Mouse (Mus musculus): Measurements from ENCODE around the gene Arhgap22. TPM values are rescaled to one million over a fixed set of nuclear protein-coding genes. Genes with fewer than 3 reads are reported as not detected.
A peak's percentile ranks its signal among the peaks of the same experiment; 100 is the strongest.

Arhgap22 gene
- polyA plus RNA-seq, 1 experiment from 2014 or later: 2.6 TPM

GRCm38 (mm10) chr14:33314160-33314559 lies 100.3 kb downstream of the Arhgap22 start:
- Histone ChIP-seq H3K36me3 (replicated peaks; ENCODE audit: control insufficient read depth, insufficient read depth, low read depth, low read length) (no peaks in the 10 kb centered on the region), H3K9me3 (replicated peaks; ENCODE audit: control insufficient read depth, low read length) (no peaks in the 10 kb centered on the region), H3K4me3 (ENCODE audit: low read depth, low read length) (no peak overlapping the region), H3K9ac (replicated peaks; ENCODE audit: low read length) (no peak overlapping the region), H3K4me1 (ENCODE audit: control insufficient read depth, insufficient read depth, low read length) (no peaks in the 10 kb centered on the region), H3K27me3 (ENCODE audit: control insufficient read depth, insufficient read depth, low read length) (peaks cover 2% of the 10 kb centered on the region), H3K27ac (replicated peaks; ENCODE audit: low read depth, low read length) (no peak overlapping the region), H3K4me2 (ENCODE audit: low read depth, low read length) (no peak overlapping the region)
- WGBS: 48% methylated on average over 7 of the region's 7 CpGs
- DNase-seq (ENCODE audit: low spot score) (no peak), ATAC-seq (replicated peaks; ENCODE audit: insufficient number of reproducible peaks, low FRiP score, low TSS enrichment, low read depth) (no peak)

GRCm38 (mm10) chr14:33315111-33315510 lies 101.3 kb downstream of the Arhgap22 start:
- Histone ChIP-seq H3K36me3 (replicated peaks; ENCODE audit: control insufficient read depth, insufficient read depth, low read depth, low read length) (no peaks in the 10 kb centered on the region), H3K9ac (replicated peaks; ENCODE audit: low read length) (no peak overlapping the region), H3K9me3 (replicated peaks; ENCODE audit: control insufficient read depth, low read length) (no peaks in the 10 kb centered on the region), H3K4me3 (ENCODE audit: low read depth, low read length) (no peak overlapping the region), H3K27ac (replicated peaks; ENCODE audit: low read depth, low read length) (no peak overlapping the region), H3K4me1 (ENCODE audit: control insufficient read depth, insufficient read depth, low read length) (no peaks in the 10 kb centered on the region), H3K4me2 (ENCODE audit: low read depth, low read length) (no peak overlapping the region), H3K27me3 (ENCODE audit: control insufficient read depth, insufficient read depth, low read length) (peaks cover 8% of the 10 kb centered on the region)
- ATAC-seq (replicated peaks; ENCODE audit: insufficient number of reproducible peaks, low FRiP score, low TSS enrichment, low read depth): no peak
- DNase-seq (ENCODE audit: low spot score): no peak
- WGBS: 58% methylated on average over 5 of the region's 5 CpGs

DNA sequence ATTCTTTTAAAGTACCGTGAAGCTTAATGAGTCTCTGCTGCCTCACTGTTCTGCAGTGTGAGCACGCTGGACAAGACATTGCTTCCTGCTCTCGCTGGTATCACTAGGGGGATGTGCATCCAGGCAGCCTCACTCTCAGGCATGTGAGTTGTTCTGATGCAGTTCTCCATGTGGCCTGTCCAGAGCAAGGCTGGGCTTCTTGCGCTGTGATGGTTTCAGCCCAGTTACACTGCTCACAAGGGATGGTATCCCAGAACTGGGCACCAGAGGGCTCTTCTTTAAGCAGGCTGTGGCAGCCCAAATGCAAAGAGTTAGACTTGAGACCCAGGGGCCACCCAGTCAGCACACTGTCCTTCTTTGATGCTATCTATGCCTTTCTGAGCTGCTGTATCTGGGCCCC lies 101.9 kb downstream of the Arhgap22 start:
- ATAC-seq (replicated peaks; ENCODE audit: insufficient number of reproducible peaks, low FRiP score, low TSS enrichment, low read depth): no peak

GRCm38 (mm10) chr14:33317946-33318345 lies 104.1 kb downstream of the Arhgap22 start:
- H3K4me1 ChIP-seq (ENCODE audit: control insufficient read depth, insufficient read depth, low read length): no peaks in the 10 kb centered on the region
- no peak overlapping the region for H3K9ac ChIP-seq (replicated peaks; ENCODE audit: low read length)
- H3K9me3 ChIP-seq (replicated peaks; ENCODE audit: control insufficient read depth, low read length): no peaks in the 10 kb centered on the region
- H3K4me2 ChIP-seq (ENCODE audit: low read depth, low read length): no peak overlapping the region
- H3K4me3 ChIP-seq (ENCODE audit: low read depth, low read length): no peak overlapping the region
- WGBS: 41% methylated on average over 6 of the region's 6 CpGs
- no peaks in the 10 kb centered on the region for H3K36me3 ChIP-seq (replicated peaks; ENCODE audit: control insufficient read depth, insufficient read depth, low read depth, low read length)
- ATAC-seq (replicated peaks; ENCODE audit: insufficient number of reproducible peaks, low FRiP score, low TSS enrichment, low read depth) (no peak), DNase-seq (ENCODE audit: low spot score) (no peak)
- H3K27ac ChIP-seq (replicated peaks; ENCODE audit: low read depth, low read length): no peak overlapping the region
- peaks cover 19% of the 10 kb centered on the region for H3K27me3 ChIP-seq (ENCODE audit: control insufficient read depth, insufficient read depth, low read length)

More for the DNA sequence above, 101.9 kb downstream of the Arhgap22 start:
- Histone ChIP-seq H3K4me1 (ENCODE audit: control insufficient read depth, insufficient read depth, low read length) (no peaks in the 10 kb centered on the region), H3K9me3 (replicated peaks; ENCODE audit: control insufficient read depth, low read length) (no peaks in the 10 kb centered on the region), H3K27ac (replicated peaks; ENCODE audit: low read depth, low read length) (no peak overlapping the region), H3K36me3 (replicated peaks; ENCODE audit: control insufficient read depth, insufficient read depth, low read depth, low read length) (no peaks in the 10 kb centered on the region), H3K4me3 (ENCODE audit: low read depth, low read length) (no peak overlapping the region), H3K9ac (replicated peaks; ENCODE audit: low read length) (no peak overlapping the region), H3K27me3 (ENCODE audit: control insufficient read depth, insufficient read depth, low read length) (peaks cover 14% of the 10 kb centered on the region), H3K4me2 (ENCODE audit: low read depth, low read length) (no peak overlapping the region)
- no peak for DNase-seq (ENCODE audit: low spot score)
- WGBS: 46% methylated on average over 4 of the region's 4 CpGs

- peak; percentile 88 for DNase-seq (ENCODE audit: low spot score)
- WGBS: under 1% methylated on average over 91 of the region's 106 CpGs
- peak overlapping the region; percentile 60 for H3K4me3 ChIP-seq (ENCODE audit: low read depth, low read length)
- peaks cover 19% of the 10 kb centered on the region for H3K27me3 ChIP-seq (ENCODE audit: control insufficient read depth, insufficient read depth, low read length)
- peak overlapping the region; percentile 50 for H3K9ac ChIP-seq (replicated peaks; ENCODE audit: low read length)
- H3K9me3 ChIP-seq (replicated peaks; ENCODE audit: control insufficient read depth, low read length): no peaks in the 10 kb centered on the region
- ATAC-seq (replicated peaks; ENCODE audit: insufficient number of reproducible peaks, low FRiP score, low TSS enrichment, low read depth): peak; percentile 37; the same call in 1 of the 2 replicates
- peak overlapping the region; percentile 99 for H3K4me2 ChIP-seq (ENCODE audit: low read depth, low read length)
- no peak overlapping the region for H3K27ac ChIP-seq (replicated peaks; ENCODE audit: low read depth, low read length)
- H3K4me1 ChIP-seq (ENCODE audit: control insufficient read depth, insufficient read depth, low read length): no peaks in the 10 kb centered on the region
- no peaks in the 10 kb centered on the region for H3K36me3 ChIP-seq (replicated peaks; ENCODE audit: control insufficient read depth, insufficient read depth, low read depth, low read length)
Measured at GRCm38 (mm10) chr14:33319541-33320521, 106.0 kb downstream of the Arhgap22 start.

DNA sequence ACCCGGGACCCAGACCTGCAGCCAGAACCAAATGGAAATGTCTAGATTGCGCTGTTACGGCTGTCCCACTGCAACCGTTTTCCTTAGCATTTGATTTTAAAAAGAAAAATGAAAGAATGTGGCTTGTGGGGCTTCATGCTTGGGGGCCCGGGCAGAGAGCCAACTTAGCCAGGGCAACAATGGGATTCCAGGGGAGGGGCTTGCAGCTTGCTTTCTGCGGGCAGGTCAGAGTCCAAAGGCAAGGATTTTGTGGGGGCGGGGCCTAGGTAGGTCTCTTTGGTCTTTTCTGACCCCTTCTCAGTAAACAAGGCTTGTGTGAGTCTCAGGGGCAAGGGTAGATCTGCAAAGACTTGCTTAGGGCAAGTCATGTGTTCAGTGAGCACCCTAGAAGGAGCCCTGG lies 107.0 kb downstream of the Arhgap22 start:
- no peaks in the 10 kb centered on the region for H3K9me3 ChIP-seq (replicated peaks; ENCODE audit: control insufficient read depth, low read length)
- H3K36me3 ChIP-seq (replicated peaks; ENCODE audit: control insufficient read depth, insufficient read depth, low read depth, low read length): no peaks in the 10 kb centered on the region
- DNase-seq (ENCODE audit: low spot score) (no peak), ATAC-seq (replicated peaks; ENCODE audit: insufficient number of reproducible peaks, low FRiP score, low TSS enrichment, low read depth) (no peak)
- H3K4me1 ChIP-seq (ENCODE audit: control insufficient read depth, insufficient read depth, low read length): no peaks in the 10 kb centered on the region
- H3K9ac ChIP-seq (replicated peaks; ENCODE audit: low read length): no peak overlapping the region
- WGBS: 9% methylated on average over 7 of the region's 7 CpGs
- no peak overlapping the region for H3K4me2 ChIP-seq (ENCODE audit: low read depth, low read length)
- H3K27ac ChIP-seq (replicated peaks; ENCODE audit: low read depth, low read length): no peak overlapping the region
- H3K4me3 ChIP-seq (ENCODE audit: low read depth, low read length): no peak overlapping the region
- H3K27me3 ChIP-seq (ENCODE audit: control insufficient read depth, insufficient read depth, low read length): peaks cover 19% of the 10 kb centered on the region

- Histone ChIP-seq H3K36me3 (replicated peaks; ENCODE audit: control insufficient read depth, insufficient read depth, low read depth, low read length) (no peaks in the 10 kb centered on the region), H3K27ac (replicated peaks; ENCODE audit: low read depth, low read length) (no peak overlapping the region), H3K4me1 (ENCODE audit: control insufficient read depth, insufficient read depth, low read length) (no peaks in the 10 kb centered on the region), H3K27me3 (ENCODE audit: control insufficient read depth, insufficient read depth, low read length) (peaks cover 17% of the 10 kb centered on the region), H3K9me3 (replicated peaks; ENCODE audit: control insufficient read depth, low read length) (no peaks in the 10 kb centered on the region), H3K9ac (replicated peaks; ENCODE audit: low read length) (no peak overlapping the region), H3K4me3 (ENCODE audit: low read depth, low read length) (no peak overlapping the region), H3K4me2 (ENCODE audit: low read depth, low read length) (no peak overlapping the region)
- WGBS: 25% methylated on average over 7 of the region's 7 CpGs
- DNase-seq (ENCODE audit: low spot score) (peak; percentile 87), ATAC-seq (replicated peaks; ENCODE audit: insufficient number of reproducible peaks, low FRiP score, low TSS enrichment, low read depth) (no peak)
Measured at GRCm38 (mm10) chr14:33322661-33323088, 108.8 kb downstream of the Arhgap22 start.

- no peaks in the 10 kb centered on the region for H3K36me3 ChIP-seq (replicated peaks; ENCODE audit: control insufficient read depth, insufficient read depth, low read depth, low read length)
- no peak overlapping the region for H3K27ac ChIP-seq (replicated peaks; ENCODE audit: low read depth, low read length)
- DNase-seq (ENCODE audit: low spot score) (no peak), ATAC-seq (replicated peaks; ENCODE audit: insufficient number of reproducible peaks, low FRiP score, low TSS enrichment, low read depth) (no peak)
- H3K4me1 ChIP-seq (ENCODE audit: control insufficient read depth, insufficient read depth, low read length): no peaks in the 10 kb centered on the region
- H3K4me3 ChIP-seq (ENCODE audit: low read depth, low read length): no peak overlapping the region
- H3K9ac ChIP-seq (replicated peaks; ENCODE audit: low read length): no peak overlapping the region
- no peaks in the 10 kb centered on the region for H3K9me3 ChIP-seq (replicated peaks; ENCODE audit: control insufficient read depth, low read length)
- 60% methylated on average over 6 of the region's 6 CpGs for WGBS
- no peak overlapping the region for H3K4me2 ChIP-seq (ENCODE audit: low read depth, low read length)
- H3K27me3 ChIP-seq (ENCODE audit: control insufficient read depth, insufficient read depth, low read length): peaks cover 16% of the 10 kb centered on the region
Measured at GRCm38 (mm10) chr14:33324556-33324955, 110.7 kb downstream of the Arhgap22 start.

All from embryonic facial prominence, embryonic 11.5 days (tissue).